Mouse (Mus musculus): ENCODE measurements at regions not wholly inside any gene's neighbourhood (a gene's known extent, or its start where the extent isn't known, plus 50 kb on each side); places are given as distances from the start of the nearest gene placed in this dataset.
"Not testable (repeated sequence)": the region's sequence is repeated elsewhere in the genome, so short reads cannot be mapped to it uniquely, and the experiment has no call there.

- not testable (repeated sequence) for H3K36me3 ChIP-seq (ENCODE audit: control insufficient read depth, insufficient read depth, low read length); ATAC-seq (replicated peaks; ENCODE audit: low FRiP score); H3K27ac ChIP-seq (ENCODE audit: low read depth, low read length); H3K9ac ChIP-seq (ENCODE audit: low read depth, low read length); DNase-seq (ENCODE audit: low spot score); H3K27me3 ChIP-seq (replicated peaks; ENCODE audit: control insufficient read depth, insufficient read depth, low read length); H3K9me3 ChIP-seq (ENCODE audit: control insufficient read depth, low read length); H3K4me1 ChIP-seq (replicated peaks; ENCODE audit: control insufficient read depth, insufficient read depth, low read length); H3K4me3 ChIP-seq (ENCODE audit: low read depth, low read length); H3K4me2 ChIP-seq
- WGBS: 60% methylated on average over 4 of the region's 5 CpGs
These were observed 158.1 kb downstream of the Adam6a start for GRCm38 (mm10) chr12:113701841-113702240.

GRCm38 (mm10) chr12:113716406-113716805 is 172.7 kb downstream of the Adam6a start:
- DNase-seq (ENCODE audit: low spot score); H3K4me1 ChIP-seq (replicated peaks; ENCODE audit: control insufficient read depth, insufficient read depth, low read length): not testable (repeated sequence)
- 0% methylated on average over 1 of the region's 1 CpGs for WGBS

GRCm38 (mm10) chr12:113735847-113736246 is 192.1 kb downstream of the Adam6a start:
- H3K9ac ChIP-seq (ENCODE audit: low read depth, low read length): no peak overlapping the region
- DNase-seq (ENCODE audit: low spot score) (no peak), ATAC-seq (replicated peaks; ENCODE audit: low FRiP score) (no peak)
- H3K36me3 ChIP-seq (ENCODE audit: control insufficient read depth, insufficient read depth, low read length): no peaks in the 10 kb centered on the region
- H3K4me1 ChIP-seq (replicated peaks; ENCODE audit: control insufficient read depth, insufficient read depth, low read length): no peaks in the 10 kb centered on the region
- H3K4me2 ChIP-seq: no peak overlapping the region
- H3K27me3 ChIP-seq (replicated peaks; ENCODE audit: control insufficient read depth, insufficient read depth, low read length): no peaks in the 10 kb centered on the region
- H3K4me3 ChIP-seq (ENCODE audit: low read depth, low read length): no peak overlapping the region
- H3K27ac ChIP-seq (ENCODE audit: low read depth, low read length): no peak overlapping the region
- WGBS: 59% methylated on average over 4 of the region's 4 CpGs
- H3K9me3 ChIP-seq (ENCODE audit: control insufficient read depth, low read length): 0 out of 2 replicates have a peak, but pooled peaks cover 2% of the 10 kb centered on the region

More at GRCm38 (mm10) chr12:113716406-113716805, 172.7 kb downstream of the Adam6a start:
- H3K9ac ChIP-seq (ENCODE audit: low read depth, low read length); H3K4me2 ChIP-seq; ATAC-seq (replicated peaks; ENCODE audit: low FRiP score); H3K9me3 ChIP-seq (ENCODE audit: control insufficient read depth, low read length); H3K27me3 ChIP-seq (replicated peaks; ENCODE audit: control insufficient read depth, insufficient read depth, low read length); H3K27ac ChIP-seq (ENCODE audit: low read depth, low read length); H3K36me3 ChIP-seq (ENCODE audit: control insufficient read depth, insufficient read depth, low read length); H3K4me3 ChIP-seq (ENCODE audit: low read depth, low read length): not testable (repeated sequence)

- H3K4me1 ChIP-seq (replicated peaks; ENCODE audit: control insufficient read depth, insufficient read depth, low read length): no peaks in the 10 kb centered on the region
- no peak for DNase-seq (ENCODE audit: low spot score)
- no peak overlapping the region for H3K9ac ChIP-seq (ENCODE audit: low read depth, low read length)
- no peak overlapping the region for H3K4me2 ChIP-seq
- no peaks in the 10 kb centered on the region for H3K27me3 ChIP-seq (replicated peaks; ENCODE audit: control insufficient read depth, insufficient read depth, low read length)
- no peak for ATAC-seq (replicated peaks; ENCODE audit: low FRiP score)
- H3K36me3 ChIP-seq (ENCODE audit: control insufficient read depth, insufficient read depth, low read length): no peaks in the 10 kb centered on the region
- H3K27ac ChIP-seq (ENCODE audit: low read depth, low read length): no peak overlapping the region
- WGBS: 38% methylated on average over 1 of the region's 1 CpGs
- H3K4me3 ChIP-seq (ENCODE audit: low read depth, low read length): no peak overlapping the region
- H3K9me3 ChIP-seq (ENCODE audit: control insufficient read depth, low read length): peaks cover 3% of the 10 kb centered on the region; the same call in 1 of the 2 replicates
These were observed 202.6 kb downstream of the Adam6a start for GRCm38 (mm10) chr12:113746277-113746676.

GRCm38 (mm10) chr12:113747987-113748386 is 204.3 kb downstream of the Adam6a start:
- ATAC-seq (replicated peaks; ENCODE audit: low FRiP score): no peak

GRCm38 (mm10) chr12:113769587-113769986 is 225.9 kb downstream of the Adam6a start:
- no peak overlapping the region for H3K4me3 ChIP-seq (ENCODE audit: low read depth, low read length)
- no peaks in the 10 kb centered on the region for H3K27me3 ChIP-seq (replicated peaks; ENCODE audit: control insufficient read depth, insufficient read depth, low read length)
- no peak overlapping the region for H3K27ac ChIP-seq (ENCODE audit: low read depth, low read length)
- H3K4me2 ChIP-seq: no peak overlapping the region
- H3K9me3 ChIP-seq (ENCODE audit: control insufficient read depth, low read length): no peaks in the 10 kb centered on the region
- no peak overlapping the region for H3K9ac ChIP-seq (ENCODE audit: low read depth, low read length)
- H3K4me1 ChIP-seq (replicated peaks; ENCODE audit: control insufficient read depth, insufficient read depth, low read length): no peaks in the 10 kb centered on the region
- DNase-seq (ENCODE audit: low spot score) (no peak), ATAC-seq (replicated peaks; ENCODE audit: low FRiP score) (no peak)
- 42% methylated on average over 1 of the region's 1 CpGs for WGBS
- no peaks in the 10 kb centered on the region for H3K36me3 ChIP-seq (ENCODE audit: control insufficient read depth, insufficient read depth, low read length)

More at GRCm38 (mm10) chr12:113747987-113748386, 204.3 kb downstream of the Adam6a start:
- H3K4me1 ChIP-seq (replicated peaks; ENCODE audit: control insufficient read depth, insufficient read depth, low read length): no peaks in the 10 kb centered on the region
- no peaks in the 10 kb centered on the region for H3K36me3 ChIP-seq (ENCODE audit: control insufficient read depth, insufficient read depth, low read length)
- no peak overlapping the region for H3K4me2 ChIP-seq
- H3K9ac ChIP-seq (ENCODE audit: low read depth, low read length): no peak overlapping the region
- DNase-seq (ENCODE audit: low spot score): no peak
- no peak overlapping the region for H3K27ac ChIP-seq (ENCODE audit: low read depth, low read length)
- no peaks in the 10 kb centered on the region for H3K27me3 ChIP-seq (replicated peaks; ENCODE audit: control insufficient read depth, insufficient read depth, low read length)
- peaks cover 3% of the 10 kb centered on the region; the same call in 1 of the 2 replicates for H3K9me3 ChIP-seq (ENCODE audit: control insufficient read depth, low read length)
- no peak overlapping the region for H3K4me3 ChIP-seq (ENCODE audit: low read depth, low read length)

GRCm38 (mm10) chr12:113795876-113796275 is 252.2 kb downstream of the Adam6a start:
- H3K4me1 ChIP-seq (replicated peaks; ENCODE audit: control insufficient read depth, insufficient read depth, low read length); H3K9me3 ChIP-seq (ENCODE audit: control insufficient read depth, low read length); H3K27me3 ChIP-seq (replicated peaks; ENCODE audit: control insufficient read depth, insufficient read depth, low read length); H3K4me2 ChIP-seq; H3K36me3 ChIP-seq (ENCODE audit: control insufficient read depth, insufficient read depth, low read length); H3K4me3 ChIP-seq (ENCODE audit: low read depth, low read length); H3K9ac ChIP-seq (ENCODE audit: low read depth, low read length); H3K27ac ChIP-seq (ENCODE audit: low read depth, low read length); ATAC-seq (replicated peaks; ENCODE audit: low FRiP score); DNase-seq (ENCODE audit: low spot score): not testable (repeated sequence)
- WGBS: 0% methylated on average over 1 of the region's 1 CpGs

DNA sequence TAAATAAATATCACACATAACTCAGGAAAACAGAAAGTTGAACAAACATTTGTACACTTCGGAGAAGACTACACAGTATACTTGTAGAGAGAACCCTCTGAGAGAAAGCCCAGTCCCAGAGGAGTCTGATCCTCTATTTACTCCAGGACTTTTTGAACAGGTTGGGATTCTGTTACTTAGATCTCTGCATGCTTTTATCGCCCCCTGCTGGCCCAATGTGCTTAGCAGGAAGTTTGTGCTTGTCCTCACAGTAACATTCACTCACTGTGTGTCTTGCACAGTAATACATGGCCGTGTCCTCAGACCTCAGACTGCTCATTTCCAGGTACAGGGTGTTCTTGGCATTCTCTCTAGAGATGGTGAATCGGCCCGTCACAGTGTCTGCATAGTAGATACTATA is 282.7 kb downstream of the Adam6a start:
- no peaks in the 10 kb centered on the region for H3K4me1 ChIP-seq (replicated peaks; ENCODE audit: control insufficient read depth, insufficient read depth, low read length)
- H3K27ac ChIP-seq (ENCODE audit: low read depth, low read length): no peak overlapping the region
- no peak overlapping the region for H3K4me3 ChIP-seq (ENCODE audit: low read depth, low read length)
- H3K9ac ChIP-seq (ENCODE audit: low read depth, low read length): no peak overlapping the region
- ATAC-seq (replicated peaks; ENCODE audit: low FRiP score) (no peak), DNase-seq (ENCODE audit: low spot score) (no peak)
- H3K36me3 ChIP-seq (ENCODE audit: control insufficient read depth, insufficient read depth, low read length): no peaks in the 10 kb centered on the region
- H3K9me3 ChIP-seq (ENCODE audit: control insufficient read depth, low read length): no peaks in the 10 kb centered on the region; the same call in 1 of the 2 replicates
- WGBS: 54% methylated on average over 5 of the region's 5 CpGs
- no peaks in the 10 kb centered on the region for H3K27me3 ChIP-seq (replicated peaks; ENCODE audit: control insufficient read depth, insufficient read depth, low read length)
- H3K4me2 ChIP-seq: no peak overlapping the region

- no peak for ATAC-seq (replicated peaks; ENCODE audit: low FRiP score)
- DNase-seq (ENCODE audit: low spot score): no peak
- Histone ChIP-seq H3K36me3 (ENCODE audit: control insufficient read depth, insufficient read depth, low read length) (no peaks in the 10 kb centered on the region), H3K4me3 (ENCODE audit: low read depth, low read length) (no peak overlapping the region), H3K4me1 (replicated peaks; ENCODE audit: control insufficient read depth, insufficient read depth, low read length) (no peaks in the 10 kb centered on the region), H3K9ac (ENCODE audit: low read depth, low read length) (no peak overlapping the region), H3K27me3 (replicated peaks; ENCODE audit: control insufficient read depth, insufficient read depth, low read length) (no peaks in the 10 kb centered on the region), H3K9me3 (ENCODE audit: control insufficient read depth, low read length) (no peaks in the 10 kb centered on the region), H3K27ac (ENCODE audit: low read depth, low read length) (no peak overlapping the region), H3K4me2 (no peak overlapping the region)
- 32% methylated on average over 4 of the region's 4 CpGs for WGBS
These were observed 315.2 kb downstream of the Adam6a start for GRCm38 (mm10) chr12:113858893-113859292.

All from liver, embryonic 11.5 days (tissue).